Mouse (Mus musculus): ENCODE measurements around the gene Ibsp.
A peak's percentile ranks its signal among the peaks of the same experiment; 100 is the strongest.

Gene Ibsp

GRCm38 (mm10) chr5:104298994-104299393 is at the start of gene Ibsp:
TSS of gene Ibsp (plus strand) at chr5:104299171.
- DNase-seq (ENCODE audit: low spot score) = no peak

- no peak for DNase-seq (ENCODE audit: low spot score)
Observed at GRCm38 (mm10) chr5:104251811-104252210, 47.2 kb upstream of the Ibsp start.

GRCm38 (mm10) chr5:104256585-104256984 is 42.4 kb upstream of the Ibsp start:
- DNase-seq (ENCODE audit: low spot score) = no peak

GRCm38 (mm10) chr5:104261908-104262461 is 37.0 kb upstream of the Ibsp start:
- DNase-seq (ENCODE audit: low spot score) = no peak

- no peak for DNase-seq (ENCODE audit: low spot score)
Observed at GRCm38 (mm10) chr5:104263014-104263776, 35.8 kb upstream of the Ibsp start.

GRCm38 (mm10) chr5:104294201-104294600 is 4.8 kb upstream of the Ibsp start:
- DNase-seq (ENCODE audit: low spot score) = no peak

- DNase-seq (ENCODE audit: low spot score) = no peak
Observed at GRCm38 (mm10) chr5:104314073-104314472, 15.1 kb downstream of the Ibsp start.

GRCm38 (mm10) chr5:104325029-104325428 is 26.1 kb downstream of the Ibsp start, which contains the start of gene Mepe:
TSS of gene Mepe (plus strand) at chr5:104325329.
- DNase-seq (ENCODE audit: low spot score) = no peak

GRCm38 (mm10) chr5:104326884-104327283 is 27.9 kb downstream of the Ibsp start:
- DNase-seq (ENCODE audit: low spot score) = no peak

- no peak for DNase-seq (ENCODE audit: low spot score)
Observed at GRCm38 (mm10) chr5:104327389-104327788, 28.4 kb downstream of the Ibsp start.

GRCm38 (mm10) chr5:104327876-104328275 is 28.9 kb downstream of the Ibsp start:
- no peak for DNase-seq (ENCODE audit: low spot score)

- DNase-seq (ENCODE audit: low spot score) = no peak
Observed at GRCm38 (mm10) chr5:104328317-104328850, 29.4 kb downstream of the Ibsp start.

GRCm38 (mm10) chr5:104329381-104329780 is 30.4 kb downstream of the Ibsp start:
- DNase-seq (ENCODE audit: low spot score) = no peak

GRCm38 (mm10) chr5:104330088-104330487 is 31.1 kb downstream of the Ibsp start:
- no peak for DNase-seq (ENCODE audit: low spot score)

GRCm38 (mm10) chr5:104332296-104332695 is 33.3 kb downstream of the Ibsp start:
- DNase-seq (ENCODE audit: low spot score) = no peak

GRCm38 (mm10) chr5:104333231-104333640 is 34.3 kb downstream of the Ibsp start:
- DNase-seq (ENCODE audit: low spot score) = peak; percentile 28

- DNase-seq (ENCODE audit: low spot score) = no peak
Observed at GRCm38 (mm10) chr5:104333643-104334042, 34.7 kb downstream of the Ibsp start.

- DNase-seq (ENCODE audit: low spot score) = no peak
Observed at GRCm38 (mm10) chr5:104334516-104334915, 35.5 kb downstream of the Ibsp start.

- DNase-seq (ENCODE audit: low spot score) = no peak
Observed at GRCm38 (mm10) chr5:104335962-104336361, 37.0 kb downstream of the Ibsp start.

- no peak for DNase-seq (ENCODE audit: low spot score)
Observed at GRCm38 (mm10) chr5:104337491-104337890, 38.5 kb downstream of the Ibsp start.

- no peak for DNase-seq (ENCODE audit: low spot score)
Observed at GRCm38 (mm10) chr5:104339009-104339408, 40.0 kb downstream of the Ibsp start.

- no peak for DNase-seq (ENCODE audit: low spot score)
Observed at GRCm38 (mm10) chr5:104339706-104340512, 40.9 kb downstream of the Ibsp start.

- no peak for DNase-seq (ENCODE audit: low spot score)
Observed at GRCm38 (mm10) chr5:104340513-104340829, 41.5 kb downstream of the Ibsp start.

All from left cerebral cortex, adult 11 months (tissue).